ENCODE assay signal across 25 mouse cellular contexts in the genomic region with DNA sequence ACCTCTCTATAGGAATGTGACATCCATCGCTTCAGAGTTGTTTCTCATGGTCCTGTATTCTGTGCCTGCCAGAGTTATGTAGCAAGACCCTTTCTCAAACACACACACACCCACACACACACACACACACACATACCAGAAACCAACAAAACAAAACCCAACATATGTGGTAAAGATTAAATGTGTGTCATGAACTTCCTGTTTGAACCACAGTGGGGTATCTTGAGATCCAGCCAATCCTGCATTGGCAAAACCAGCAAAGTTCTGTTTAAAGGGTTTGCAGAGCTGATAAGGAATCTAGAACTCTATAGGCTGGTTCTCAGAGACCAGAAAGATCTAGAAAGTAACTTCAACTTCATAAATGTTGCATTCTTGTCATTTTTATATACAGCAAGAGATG. TPM values are rescaled to one million over a fixed set of nuclear protein-coding genes. Genes with fewer than 3 reads are reported as not detected.
DNase-seq lines count a peak whose midpoint lies in the region; ATAC-seq and TF ChIP-seq lines count a peak whose summit lies in the region.
"Had no signal": no experiment of that assay in that cellular context is flagged by ENCODE, and none has a peak within 500 bp of the region (broad histone marks: within the 10 kb centered on the region; RNA-seq: fewer than 3 reads in every experiment).

No protein-coding gene starts in this region.

- peaks cover 77% of the 10 kb centered on the region for H3K36me3 ChIP-seq in G1E (replicated peaks)

- peak; percentile 38 for DNase-seq in thymus, postnatal 0 days (ENCODE audit: low spot score)
- no peak for DNase-seq in thymus, postnatal 36 days
- no peak for DNase-seq in G1E (ENCODE audit: low spot score)
- DNase-seq in frontal cortex, postnatal 36 days (ENCODE audit: low spot score in 2 of 2), result no peak
- DNase-seq in layer of hippocampus, postnatal 36 days, result no peak
- no peak for DNase-seq in retina, postnatal 1 day
- DNase-seq: adrenal gland, postnatal 14 days; gastrocnemius, postnatal 14 days; heart, adult 11 months; heart, postnatal 36 days; kidney, adult 11 months; kidney, postnatal 25 days; lung, adult 2 months; lung, postnatal 14 days; spleen, adult 18-20 months had no signal

- no peak overlapping the region for H3K4me3 ChIP-seq in G1E (ENCODE audit: low read depth, low read length)
- H3K4me3 ChIP-seq: forebrain, embryonic 13.5 days; heart, embryonic 10.5 days; hindbrain, embryonic 13.5 days; layer of hippocampus, adult 2 months; limb, embryonic 10.5 days; limb, embryonic 15.5 days; midbrain, embryonic 13.5 days had no signal

- peak; percentile 40; the same call in 1 of the 2 replicates for ATAC-seq in G1E (ENCODE audit: extremely low read depth, insufficient number of reproducible peaks, low FRiP score, poor library complexity, severe bottlenecking)
- peak; percentile 55 for ATAC-seq in granulocyte monocyte progenitor cell, adult 5-6 weeks (replicated peaks; ENCODE audit: poor library complexity, severe bottlenecking)
- ATAC-seq in megakaryocyte progenitor cell, adult 5-6 weeks (replicated peaks; ENCODE audit: poor library complexity), result peak; percentile 73
- ATAC-seq: forebrain, embryonic 13.5 days; midbrain, embryonic 13.5 days; Patski had no signal

- H3K27me3 ChIP-seq in G1E (ENCODE audit: insufficient read depth, low read length), result no peaks in the 10 kb centered on the region
- H3K27me3 ChIP-seq: forebrain, embryonic 13.5 days; hindbrain, embryonic 13.5 days; limb, embryonic 15.5 days; midbrain, embryonic 13.5 days; Patski had no signal

- no peaks in the 10 kb centered on the region for H3K9me3 ChIP-seq in G1E (replicated peaks)
- H3K9me3 ChIP-seq: forebrain, embryonic 13.5 days; heart, embryonic 10.5 days; hindbrain, embryonic 13.5 days; limb, embryonic 10.5 days; limb, embryonic 15.5 days; midbrain, embryonic 13.5 days had no signal

- H3K4me1 ChIP-seq in G1E (ENCODE audit: insufficient read depth, low read depth, low read length), result no peaks in the 10 kb centered on the region
- H3K4me1 ChIP-seq: forebrain, embryonic 13.5 days; heart, embryonic 10.5 days; hindbrain, embryonic 13.5 days; limb, embryonic 10.5 days; limb, embryonic 15.5 days; midbrain, embryonic 13.5 days had no signal

- no peak for TF ChIP-seq CTCF in G1E (IDR thresholded peaks at IDR 0.05; ENCODE audit: low read depth, low read length)

RNA-seq across cellular contexts. Expression of gene Ercc8, which starts 11.5 kb away (rescaled TPM):
- 16.6 and 18.2 TPM in 2 replicates for polyA plus RNA-seq in thymus, postnatal 0 days (2015; fragmentation: Nextera tagmentation; extraction: Ambion mirVana)
- total RNA-seq in G1E (2014; fragmentation: Nextera tagmentation) (10.1 and 12.0 TPM in 2 replicates), G1E (2017) (11.7 and 13.8 TPM in 2 replicates)
- polyA plus RNA-seq in G1E (2012), result 2.5 and 4.1 TPM in 2 replicates
- total RNA-seq in granulocyte monocyte progenitor cell, adult 5-6 weeks (2014; fragmentation: Nextera tagmentation), result 18.1 and 21.1 TPM in 2 replicates
- total RNA-seq in granulocyte monocyte progenitor cell, adult 5-6 weeks (2017), result 12.4 and 13.5 TPM in 2 replicates
- 14.4 and 19.1 TPM in 2 replicates for total RNA-seq in megakaryocyte progenitor cell, adult 5-6 weeks (2015)
- total RNA-seq in megakaryocyte progenitor cell, adult 5-6 weeks (2017), result 14.4 and 14.9 TPM in 2 replicates
- 10 to 100 TPM; 16.8 to 17.8 TPM for total RNA-seq in layer of hippocampus, postnatal 36 days (2021)

RNA-seq across cellular contexts. Expression of gene Ndufaf2, which starts 11.6 kb away (rescaled TPM):
- 44.3 and 53.6 TPM in 2 replicates for polyA plus RNA-seq in thymus, postnatal 0 days (2015; fragmentation: Nextera tagmentation; extraction: Ambion mirVana)
- total RNA-seq in G1E (2014; fragmentation: Nextera tagmentation) (13.7 and 21.1 TPM in 2 replicates), G1E (2017) (23.2 and 23.6 TPM in 2 replicates)
- polyA plus RNA-seq in G1E (2012), result 51.4 and 55.8 TPM in 2 replicates
- 40.9 and 101 TPM in 2 replicates for total RNA-seq in granulocyte monocyte progenitor cell, adult 5-6 weeks (2014; fragmentation: Nextera tagmentation)
- 69.2 and 69.6 TPM in 2 replicates for total RNA-seq in granulocyte monocyte progenitor cell, adult 5-6 weeks (2017)
- 51.2 and 55.0 TPM in 2 replicates for total RNA-seq in megakaryocyte progenitor cell, adult 5-6 weeks (2015)
- 63.4 and 68.2 TPM in 2 replicates for total RNA-seq in megakaryocyte progenitor cell, adult 5-6 weeks (2017)
- total RNA-seq in layer of hippocampus, postnatal 36 days (2021), result 10 to 100 TPM; 18.9 to 21.4 TPM

RNA-seq across cellular contexts. Expression of gene Elovl7, which starts 44.2 kb away (rescaled TPM):
- polyA plus RNA-seq in thymus, postnatal 0 days (2015; fragmentation: Nextera tagmentation; extraction: Ambion mirVana), result 1.2 and 1.5 TPM in 2 replicates
- 0.23 TPM in 1 of 2 replicates, not detected in the other for total RNA-seq in G1E (2014; fragmentation: Nextera tagmentation)
- total RNA-seq in G1E (2017), result 0.33 and 0.35 TPM in 2 replicates
- polyA plus RNA-seq in G1E (2012), result not detected in 2 replicates
- total RNA-seq in granulocyte monocyte progenitor cell, adult 5-6 weeks (2014; fragmentation: Nextera tagmentation), result 5.2 and 7.5 TPM in 2 replicates
- 2.1 and 2.7 TPM in 2 replicates for total RNA-seq in granulocyte monocyte progenitor cell, adult 5-6 weeks (2017)
- total RNA-seq in megakaryocyte progenitor cell, adult 5-6 weeks (2015), result 4.6 and 5.3 TPM in 2 replicates
- 1.6 and 1.9 TPM in 2 replicates for total RNA-seq in megakaryocyte progenitor cell, adult 5-6 weeks (2017)
- 1 to 10 TPM; 7.5 to 7.6 TPM for total RNA-seq in layer of hippocampus, postnatal 36 days (2021)
